Mouse (Mus musculus) ovary, postnatal 14 days (tissue): ENCODE measurements around the gene Qsox1.

Experiments
- DNase-seq: peaks from one replicate; pipeline ENCODE4 v3.0.0; 2022; ENCODE audit warnings: low spot score

Qsox1 gene

GRCm38 (mm10) chr1:155747011-155747410 lies 65.7 kb downstream of the Qsox1 start:
- no peak for DNase-seq

DNA sequence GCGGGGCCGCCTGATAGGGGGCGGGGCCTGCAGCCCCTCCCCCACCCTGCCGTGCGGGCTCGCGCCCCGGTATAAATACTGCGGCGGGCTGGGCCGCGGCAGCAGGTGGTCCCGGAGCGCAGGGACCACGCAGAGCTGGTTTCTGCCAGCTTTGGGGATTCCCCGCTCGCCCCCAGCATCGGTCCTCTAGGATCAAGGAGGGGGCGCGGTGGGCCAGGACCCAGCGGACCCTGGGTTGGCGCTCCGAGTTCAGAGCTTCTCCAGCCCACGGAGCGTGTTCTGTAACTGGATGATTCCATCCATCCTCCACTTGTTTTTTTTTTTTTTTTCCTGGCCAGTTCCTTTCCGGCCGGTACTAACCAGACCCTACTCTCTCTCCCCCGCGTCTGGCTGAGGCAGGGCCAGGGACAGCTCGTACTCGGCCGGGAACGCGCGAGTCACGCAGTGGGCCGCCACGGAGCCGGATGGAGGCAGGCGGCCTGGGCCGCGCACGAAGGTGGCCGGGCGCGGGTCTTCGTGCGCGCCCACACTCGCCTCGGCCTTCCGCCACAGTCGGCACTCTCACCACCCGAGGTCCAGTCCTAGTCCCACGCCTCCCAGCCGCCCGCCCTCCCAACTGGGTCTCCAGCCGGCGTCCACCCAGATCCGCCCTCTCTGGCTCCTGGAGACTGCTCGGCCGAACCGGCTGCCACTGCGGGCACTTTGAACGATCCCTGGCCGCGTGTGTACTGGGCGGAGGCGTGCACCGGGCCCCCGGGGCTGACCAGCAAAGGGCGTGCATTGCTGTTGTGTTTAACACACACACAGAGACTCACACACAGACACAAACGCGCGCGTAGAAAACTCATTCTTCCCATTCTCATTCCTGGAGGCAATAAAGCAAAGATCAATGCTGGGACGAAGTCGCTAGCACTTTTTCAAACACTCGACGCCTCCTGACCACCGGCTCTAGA lies 70.0 kb downstream of the Qsox1 start:
- no peak for DNase-seq

GRCm38 (mm10) chr1:155741988-155742387 lies 70.7 kb downstream of the Qsox1 start:
- no peak for DNase-seq

GRCm38 (mm10) chr1:155741378-155741945 lies 71.2 kb downstream of the Qsox1 start:
- DNase-seq, result no peak

DNA sequence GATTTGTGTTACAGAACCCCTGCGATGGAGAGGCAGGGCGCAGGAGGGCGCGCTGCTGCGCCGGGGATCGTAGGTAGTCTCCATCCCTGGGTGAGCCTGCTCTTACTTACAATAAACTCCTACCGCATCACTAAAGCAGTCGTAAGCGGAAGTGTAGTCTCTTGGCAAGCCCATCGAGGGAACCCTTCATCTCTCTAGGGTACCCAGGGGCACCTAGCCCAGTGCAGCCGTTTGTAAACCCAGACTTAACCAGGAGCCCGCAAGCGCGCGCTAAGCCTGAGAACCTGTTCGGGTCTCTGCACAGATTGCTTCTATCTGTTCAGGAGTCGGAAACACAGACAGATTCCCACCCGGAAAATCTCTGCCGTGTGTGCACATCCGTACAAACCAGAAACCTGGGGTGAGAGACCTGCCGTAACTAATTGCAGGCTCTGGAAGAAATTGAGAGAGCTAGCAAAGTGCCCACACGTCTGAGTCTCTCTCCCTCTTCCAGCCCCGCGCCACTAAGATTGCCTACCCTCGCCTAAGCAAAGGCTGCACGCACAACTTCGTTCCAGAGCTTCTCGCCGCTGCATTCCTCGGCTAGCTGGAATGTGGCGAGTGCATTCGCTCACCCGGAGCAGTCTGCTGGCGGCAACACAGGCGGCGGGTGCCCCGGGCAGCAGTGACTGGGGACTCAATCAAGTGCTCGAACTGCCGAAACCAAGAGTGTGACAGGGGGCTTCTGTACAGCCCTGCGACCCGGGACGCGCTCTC lies 71.9 kb downstream of the Qsox1 start:
- no peak for DNase-seq

DNA sequence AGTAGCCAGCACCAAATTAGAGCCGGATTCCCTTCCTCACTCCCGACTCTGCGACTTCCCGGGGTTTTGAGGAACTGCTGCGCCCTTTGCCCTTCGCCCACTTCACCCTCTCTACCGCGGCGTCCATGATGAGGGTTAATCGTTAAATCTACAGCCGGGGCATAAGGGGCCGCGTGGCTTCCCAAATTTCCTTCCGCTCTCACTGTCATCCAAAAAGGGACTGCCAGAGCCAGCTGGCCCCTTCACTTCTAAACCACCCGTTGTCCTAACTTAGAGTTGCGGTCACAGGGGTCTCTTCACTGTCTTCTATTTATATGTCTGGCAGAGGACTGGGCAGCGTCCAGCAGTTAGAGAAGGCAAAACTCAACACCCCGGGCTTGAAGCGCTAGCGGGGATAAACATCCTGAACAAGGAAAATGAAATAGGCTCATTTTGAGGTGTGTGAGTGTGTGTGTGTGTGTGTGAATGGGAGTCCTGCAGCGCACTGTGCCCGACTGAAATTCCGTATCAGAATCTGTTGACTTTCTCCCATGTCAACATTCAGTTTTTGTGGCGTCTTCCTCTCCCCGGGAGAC lies 74.8 kb downstream of the Qsox1 start:
- no peak for DNase-seq

DNA sequence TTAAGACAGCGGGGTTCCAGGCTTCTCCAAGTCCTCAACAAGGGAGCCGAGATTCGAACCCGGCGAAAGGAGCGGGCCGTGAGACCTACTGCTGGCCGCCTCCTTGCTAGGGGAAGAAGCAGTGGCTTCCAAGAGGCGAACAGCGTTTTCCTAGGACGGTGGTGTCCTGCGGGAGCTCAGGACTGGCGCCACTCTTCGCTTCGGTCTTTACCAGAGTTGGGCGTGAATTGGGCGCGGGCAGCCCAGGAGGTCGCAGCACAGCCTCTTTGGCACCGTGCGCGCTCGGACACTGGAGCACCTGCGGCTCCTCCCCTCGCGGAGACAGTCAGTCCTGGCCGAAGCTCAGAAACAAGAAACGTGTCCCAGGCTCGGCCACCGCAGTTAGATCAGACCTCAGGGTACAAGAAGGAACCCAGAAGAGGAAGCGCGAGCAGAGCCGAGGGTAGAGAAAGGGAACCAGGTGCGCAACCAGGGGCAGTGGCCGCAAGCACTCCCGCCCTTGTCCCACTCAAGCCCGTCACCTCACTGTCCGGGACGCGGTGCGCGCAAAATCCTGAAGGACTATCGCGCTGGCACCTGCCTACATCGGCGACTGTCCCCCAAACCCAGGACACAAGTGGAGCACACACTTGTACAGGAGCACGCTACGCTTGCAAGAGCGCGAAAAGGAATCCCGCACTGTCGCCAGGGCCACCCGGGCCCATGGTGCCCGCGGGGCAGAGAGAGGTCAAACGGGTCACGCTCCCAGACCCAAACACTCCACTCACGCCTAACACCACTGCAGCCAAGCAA lies 75.5 kb downstream of the Qsox1 start:
- no peak for DNase-seq

DNA sequence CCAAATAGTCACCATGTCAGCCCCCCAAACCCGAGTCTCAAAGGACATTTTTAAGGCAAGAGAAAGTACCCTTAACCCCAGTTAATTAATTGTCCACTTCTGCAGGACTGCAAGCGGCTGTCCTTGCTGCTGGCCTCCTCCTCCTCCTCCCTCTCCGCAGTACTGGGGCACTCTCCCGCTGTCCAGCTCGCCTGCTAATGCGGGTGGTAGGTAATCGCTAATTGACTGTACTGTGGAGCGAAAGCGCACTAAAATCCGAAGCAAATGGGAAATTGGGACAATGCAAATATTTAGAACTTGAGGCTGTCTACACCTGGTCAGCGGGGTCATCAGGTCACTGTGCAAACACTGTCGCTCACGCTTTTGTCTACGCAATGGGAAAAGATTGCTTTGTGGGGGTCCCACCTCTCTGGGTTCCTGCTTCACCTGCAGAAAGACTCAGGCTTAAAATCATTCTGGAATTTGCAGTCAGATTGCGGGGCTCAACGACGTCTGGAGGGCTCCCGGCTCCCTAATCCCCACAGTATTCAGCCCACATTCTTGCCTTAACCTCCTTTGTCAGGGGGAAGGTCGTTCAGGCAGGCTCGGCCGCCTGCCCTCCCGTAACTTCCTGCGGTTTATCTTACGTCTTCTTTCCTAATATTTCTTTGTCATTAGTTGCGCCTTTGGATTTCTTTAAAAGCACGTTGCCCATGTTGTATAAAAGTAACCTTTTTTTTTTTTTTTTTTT lies 76.4 kb downstream of the Qsox1 start:
- DNase-seq, result no peak

- DNase-seq, result no peak
These were observed 81.5 kb downstream of the Qsox1 start for GRCm38 (mm10) chr1:155731156-155731555.

GRCm38 (mm10) chr1:155729113-155729795 lies 83.4 kb downstream of the Qsox1 start:
- DNase-seq, result no peak

- DNase-seq, result no peak
These were observed 84.9 kb downstream of the Qsox1 start for GRCm38 (mm10) chr1:155727830-155728229.
